Mouse (Mus musculus) forebrain, embryonic 10.5 days (tissue): ENCODE measurements at regions not wholly inside any gene's neighbourhood (a gene's known extent, or its start where the extent isn't known, plus 50 kb on each side); places are given as distances from the start of the nearest gene placed in this dataset.

ENCODE experiments used
- DNase-seq: peaks from one replicate; pipeline ENCODE4 v3.0.0-alpha.2; 2017; ENCODE audit warnings: low spot score; ENCODE audit errors: extremely low spot score
- H3K27ac ChIP-seq: fragments of 300-500 bp; sonication (generic); 2 replicates; pipeline ENCODE4 v1.5.1; 2016; ENCODE audit warnings: mild to moderate bottlenecking
- H3K27me3 ChIP-seq: fragments of 300-500 bp; sonication (generic); 2 replicates; pipeline ENCODE4 v1.6.1; 2016; ENCODE audit warnings: mild to moderate bottlenecking; ENCODE audit not compliant: poor library complexity, severe bottlenecking
- H3K36me3 ChIP-seq: fragments of 300-500 bp; sonication (generic); replicated peaks from 2 replicates; pipeline ENCODE4 v1.6.1; 2016; ENCODE audit warnings: mild to moderate bottlenecking, moderate library complexity
- H3K4me1 ChIP-seq: fragments of 300-500 bp; sonication (generic); 2 replicates; pipeline ENCODE4 v1.6.1; 2016
- H3K4me3 ChIP-seq: fragments of 300-500 bp; sonication (generic); 2 replicates; pipeline ENCODE4 v1.5.1; 2016; ENCODE audit warnings: mild to moderate bottlenecking, moderate library complexity
- H3K9me3 ChIP-seq: fragments of 300-500 bp; sonication (generic); 2 replicates; pipeline ENCODE4 v1.6.1; 2016; ENCODE audit warnings: mild to moderate bottlenecking, moderate library complexity
- WGBS: fragments of 180-500 bp; shearing (Covaris S2); methylation state at CpG from one replicate; pipeline ENCODE4 v1.1.7; 2016; 5-methylcytosine and 5-hydroxymethylcytosine counted together

GRCm38 (mm10) chr8:18536059-18536458 lies 442.0 kb downstream of the Defb40 start:
- no peaks in the 10 kb centered on the region for H3K4me1 ChIP-seq
- H3K36me3 ChIP-seq = no peaks in the 10 kb centered on the region
- no peak overlapping the region for H3K4me3 ChIP-seq
- H3K9me3 ChIP-seq = no peaks in the 10 kb centered on the region
- DNase-seq = no peak
- WGBS = 73% methylated on average over 2 of the region's 2 CpGs
- H3K27me3 ChIP-seq = no peaks in the 10 kb centered on the region
- H3K27ac ChIP-seq = no peak overlapping the region

DNA sequence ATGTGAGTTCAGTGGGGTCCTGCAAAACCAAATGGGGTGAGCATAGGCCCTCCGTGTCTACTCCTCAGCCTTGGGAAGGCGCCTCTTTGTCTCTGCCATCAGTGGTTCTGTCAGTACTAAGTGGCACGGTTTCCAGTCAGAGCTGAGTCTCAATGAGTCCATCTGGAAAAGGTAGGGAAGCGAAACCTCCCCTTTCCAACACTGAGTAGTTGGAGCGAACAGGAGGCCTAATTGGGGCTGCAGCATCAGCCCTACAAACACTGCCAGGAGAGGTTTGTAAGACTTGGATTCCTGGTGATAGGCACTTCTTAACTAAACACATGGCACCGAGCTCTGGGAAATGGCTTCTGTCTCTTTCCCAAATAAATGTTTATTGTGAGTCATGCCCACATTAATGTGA lies 449.9 kb downstream of the Defb40 start:
- H3K27ac ChIP-seq = no peak overlapping the region
- no peaks in the 10 kb centered on the region for H3K4me1 ChIP-seq
- no peak for DNase-seq
- H3K4me3 ChIP-seq = no peak overlapping the region
- no peaks in the 10 kb centered on the region for H3K9me3 ChIP-seq
- WGBS = 89% methylated on average over 6 of the region's 6 CpGs
- no peaks in the 10 kb centered on the region for H3K27me3 ChIP-seq
- H3K36me3 ChIP-seq = no peaks in the 10 kb centered on the region

DNA sequence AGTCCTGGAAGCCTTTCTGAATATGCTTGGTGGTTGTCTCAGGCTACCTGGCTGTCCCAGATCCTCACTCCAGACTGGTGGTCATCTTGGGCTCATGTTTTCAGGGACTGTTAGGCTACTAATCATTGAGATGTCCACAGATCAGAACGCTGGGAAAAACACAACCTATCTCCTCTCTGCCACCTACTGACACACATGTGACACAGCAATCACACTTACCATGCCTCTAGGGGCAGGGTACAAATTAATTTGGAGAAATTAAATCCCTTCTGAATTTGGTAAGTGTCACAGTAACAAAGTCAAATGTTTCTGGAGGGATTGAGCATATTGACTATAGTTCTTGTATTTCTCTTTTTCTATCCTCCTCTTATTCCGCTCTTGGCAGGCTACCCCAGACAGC lies 465.6 kb downstream of the Defb40 start:
- WGBS = 65% methylated on average over 2 of the region's 2 CpGs

GRCm38 (mm10) chr8:18506158-18507022 lies 471.7 kb downstream of the Defb40 start:
- no peaks in the 10 kb centered on the region for H3K27me3 ChIP-seq
- 91% methylated on average over 13 of the region's 13 CpGs for WGBS
- H3K4me3 ChIP-seq = no peak overlapping the region
- no peak overlapping the region for H3K27ac ChIP-seq
- H3K9me3 ChIP-seq = no peaks in the 10 kb centered on the region
- no peak for DNase-seq
- no peaks in the 10 kb centered on the region for H3K4me1 ChIP-seq
- no peaks in the 10 kb centered on the region for H3K36me3 ChIP-seq

More for the DNA sequence above, 465.6 kb downstream of the Defb40 start:
- Histone ChIP-seq H3K9me3 (no peaks in the 10 kb centered on the region), H3K4me1 (no peaks in the 10 kb centered on the region), H3K36me3 (no peaks in the 10 kb centered on the region), H3K27ac (no peak overlapping the region), H3K27me3 (no peaks in the 10 kb centered on the region), H3K4me3 (no peak overlapping the region)
- no peak for DNase-seq

DNA sequence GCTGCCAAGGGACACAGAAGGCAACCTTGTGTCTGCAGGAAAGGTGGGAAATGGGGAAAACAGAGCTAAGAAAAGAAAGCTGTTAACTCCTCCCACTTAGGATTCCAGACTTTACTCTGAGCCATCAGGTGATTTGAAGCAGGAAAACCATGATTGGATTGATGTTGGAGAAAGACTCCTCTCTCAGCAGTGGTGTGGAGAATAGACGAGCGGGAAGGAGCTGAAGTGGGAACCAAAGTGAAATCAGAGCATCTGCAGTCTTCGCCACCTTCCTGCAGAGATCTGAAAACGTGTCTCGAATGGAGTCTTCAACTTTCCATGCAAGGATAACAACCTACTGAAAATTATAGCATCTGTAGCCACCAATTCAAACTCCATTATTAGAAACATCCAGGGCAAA lies 487.4 kb downstream of the Defb40 start:
- no peak for DNase-seq
- WGBS = 91% methylated on average over 5 of the region's 5 CpGs
- H3K27me3 ChIP-seq = no peaks in the 10 kb centered on the region
- H3K4me1 ChIP-seq = no peaks in the 10 kb centered on the region
- H3K27ac ChIP-seq = no peak overlapping the region
- no peak overlapping the region for H3K4me3 ChIP-seq
- no peaks in the 10 kb centered on the region for H3K36me3 ChIP-seq
- no peaks in the 10 kb centered on the region for H3K9me3 ChIP-seq

DNA sequence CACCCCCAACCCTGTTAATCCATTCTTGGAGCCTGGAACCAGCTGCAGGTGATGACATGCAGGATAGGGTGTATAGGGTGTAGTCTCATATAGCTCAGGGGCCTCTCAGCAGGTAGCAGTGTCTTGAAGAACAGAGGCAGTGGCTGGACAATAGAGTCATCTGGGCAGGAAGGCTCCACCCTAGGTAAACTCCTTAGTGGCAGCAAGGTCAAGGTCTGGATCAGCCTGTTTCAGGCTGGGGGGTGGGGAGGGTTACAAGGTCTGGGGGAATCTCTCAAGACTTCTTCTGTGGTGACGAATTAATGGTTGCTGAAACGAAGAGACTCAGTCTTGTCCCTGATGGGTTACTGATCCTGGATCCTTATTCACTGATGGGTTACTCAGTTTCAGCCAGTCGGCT lies 498.0 kb downstream of the Defb40 start:
- Histone ChIP-seq H3K27me3 (no peaks in the 10 kb centered on the region), H3K9me3 (no peaks in the 10 kb centered on the region), H3K36me3 (no peaks in the 10 kb centered on the region), H3K27ac (no peak overlapping the region), H3K4me3 (no peak overlapping the region), H3K4me1 (no peaks in the 10 kb centered on the region)
- DNase-seq = no peak
- WGBS = 89% methylated on average over 3 of the region's 3 CpGs

DNA sequence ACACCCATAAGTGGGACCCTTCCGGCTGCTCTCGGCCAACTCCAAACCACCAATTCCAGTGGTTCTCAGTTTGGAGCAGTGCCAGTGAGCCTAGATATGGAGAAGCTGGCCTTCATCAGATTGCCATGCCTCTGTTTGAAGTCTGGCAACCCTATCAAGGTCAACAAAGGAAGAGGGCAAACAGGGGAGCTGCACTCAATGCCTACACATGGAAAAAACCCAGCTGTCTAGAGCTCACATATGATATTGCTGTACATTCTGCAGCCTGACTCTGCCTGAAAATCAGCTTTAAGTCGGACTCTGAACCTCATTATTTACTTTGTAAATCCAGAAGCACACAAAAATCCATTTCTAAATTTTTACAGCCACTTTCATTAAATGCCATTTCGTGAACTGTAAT lies 499.9 kb downstream of the Defb40 start:
- Histone ChIP-seq H3K4me3 (no peak overlapping the region), H3K4me1 (no peaks in the 10 kb centered on the region), H3K27ac (no peak overlapping the region), H3K36me3 (no peaks in the 10 kb centered on the region), H3K9me3 (no peaks in the 10 kb centered on the region), H3K27me3 (no peaks in the 10 kb centered on the region)
- no peak for DNase-seq
- 91% methylated on average over 4 of the region's 4 CpGs for WGBS

DNA sequence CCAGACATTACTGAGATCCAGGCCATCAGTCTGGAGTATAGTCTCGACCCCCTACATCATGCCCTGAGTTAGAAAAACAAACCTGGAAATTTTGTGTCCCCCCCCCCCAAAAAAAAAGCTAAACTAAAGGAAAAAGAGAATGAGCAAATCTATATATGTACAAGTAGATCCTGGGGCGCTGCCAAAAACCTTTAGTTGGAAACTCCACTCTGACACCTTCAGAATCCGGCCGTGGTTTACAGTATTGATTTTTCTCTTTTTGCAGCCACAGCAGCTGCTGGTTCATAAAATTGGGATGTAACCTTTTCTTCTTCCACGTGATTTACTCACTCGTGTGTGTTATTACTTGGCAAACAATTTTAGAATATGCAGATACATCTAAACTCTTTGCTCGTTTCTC lies 510.5 kb downstream of the Defb40 start:
- Histone ChIP-seq H3K27me3 (no peaks in the 10 kb centered on the region), H3K4me3 (no peak overlapping the region), H3K36me3 (no peaks in the 10 kb centered on the region), H3K4me1 (no peaks in the 10 kb centered on the region), H3K27ac (no peak overlapping the region), H3K9me3 (no peaks in the 10 kb centered on the region)
- DNase-seq = no peak
- 86% methylated on average over 7 of the region's 7 CpGs for WGBS

DNA sequence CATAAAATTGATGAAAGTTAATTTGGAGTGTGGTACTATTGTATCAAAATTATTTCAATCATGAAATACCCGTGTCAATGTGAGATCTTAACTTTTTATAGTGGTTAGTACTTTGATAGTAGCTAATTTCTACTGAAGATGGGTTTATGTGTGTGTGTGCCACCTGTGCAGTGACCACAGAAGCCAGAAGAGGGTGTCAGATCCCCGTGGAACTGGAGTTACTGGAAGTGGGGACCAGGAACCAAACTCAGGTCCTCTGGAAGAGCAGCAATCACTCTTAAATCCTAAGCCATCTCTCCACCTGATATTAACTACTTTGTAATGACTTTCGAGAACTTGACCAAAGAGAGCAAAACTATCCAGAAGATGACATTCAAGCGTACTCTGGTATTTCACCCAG lies 517.4 kb downstream of the Defb40 start:
- H3K4me1 ChIP-seq = no peaks in the 10 kb centered on the region
- H3K27me3 ChIP-seq = no peaks in the 10 kb centered on the region
- H3K27ac ChIP-seq = no peak overlapping the region
- WGBS = 86% methylated on average over 4 of the region's 4 CpGs
- no peaks in the 10 kb centered on the region for H3K36me3 ChIP-seq
- no peak overlapping the region for H3K4me3 ChIP-seq
- DNase-seq = no peak
- H3K9me3 ChIP-seq = no peaks in the 10 kb centered on the region

DNA sequence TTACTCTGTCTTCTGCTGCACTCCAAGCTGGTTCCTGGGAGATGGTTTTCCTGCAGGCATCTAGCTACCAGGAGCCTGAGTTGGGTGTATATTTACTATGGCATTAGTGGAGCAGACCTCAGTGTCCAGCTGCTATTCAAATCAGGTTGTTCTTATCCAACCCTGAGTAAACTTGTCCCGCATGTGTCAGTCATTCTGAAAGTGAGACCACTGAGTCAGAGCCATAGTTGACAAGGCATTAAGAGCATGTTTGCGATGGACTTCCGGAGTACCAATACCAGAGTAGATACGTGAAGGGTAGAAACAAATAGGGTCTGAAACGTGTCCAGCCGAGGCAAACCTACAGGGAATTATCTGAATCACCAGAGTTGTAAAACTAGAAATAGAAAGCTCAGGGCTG lies 520.6 kb downstream of the Defb40 start:
- Histone ChIP-seq H3K4me3 (no peak overlapping the region), H3K36me3 (no peaks in the 10 kb centered on the region), H3K27ac (no peak overlapping the region), H3K27me3 (no peaks in the 10 kb centered on the region), H3K4me1 (no peaks in the 10 kb centered on the region), H3K9me3 (no peaks in the 10 kb centered on the region)
- no peak for DNase-seq
- WGBS = 90% methylated on average over 6 of the region's 6 CpGs

DNA sequence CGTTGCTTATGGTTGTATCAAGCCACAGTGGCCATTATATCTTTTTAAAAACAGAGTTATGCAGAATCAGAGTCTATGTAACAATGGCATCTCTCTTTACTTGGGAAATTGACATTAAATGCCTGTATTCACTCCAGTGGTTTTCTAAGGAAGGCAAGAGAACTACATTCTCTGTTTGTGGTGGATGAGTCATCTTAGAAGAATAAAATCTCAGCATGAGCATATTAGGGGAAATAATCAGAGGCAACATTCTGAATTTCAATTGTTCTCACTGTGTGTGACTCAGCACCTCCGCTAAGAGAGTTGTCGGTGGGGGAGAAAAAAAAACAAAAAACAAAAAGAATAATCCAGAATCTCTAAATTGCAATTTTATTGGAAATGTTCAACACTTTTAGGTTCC lies 529.0 kb downstream of the Defb40 start:
- H3K36me3 ChIP-seq = no peaks in the 10 kb centered on the region
- 91% methylated on average over 3 of the region's 3 CpGs for WGBS
- DNase-seq = no peak
- no peaks in the 10 kb centered on the region for H3K27me3 ChIP-seq
- H3K4me1 ChIP-seq = no peaks in the 10 kb centered on the region
- no peaks in the 10 kb centered on the region for H3K9me3 ChIP-seq
- no peak overlapping the region for H3K4me3 ChIP-seq
- H3K27ac ChIP-seq = no peak overlapping the region

GRCm38 (mm10) chr8:18442212-18442611 lies 535.8 kb downstream of the Defb40 start:
- Histone ChIP-seq H3K4me3 (no peak overlapping the region), H3K36me3 (no peaks in the 10 kb centered on the region), H3K27me3 (no peaks in the 10 kb centered on the region), H3K27ac (no peak overlapping the region), H3K4me1 (no peaks in the 10 kb centered on the region), H3K9me3 (no peaks in the 10 kb centered on the region)
- 72% methylated on average over 3 of the region's 3 CpGs for WGBS
- DNase-seq = no peak

DNA sequence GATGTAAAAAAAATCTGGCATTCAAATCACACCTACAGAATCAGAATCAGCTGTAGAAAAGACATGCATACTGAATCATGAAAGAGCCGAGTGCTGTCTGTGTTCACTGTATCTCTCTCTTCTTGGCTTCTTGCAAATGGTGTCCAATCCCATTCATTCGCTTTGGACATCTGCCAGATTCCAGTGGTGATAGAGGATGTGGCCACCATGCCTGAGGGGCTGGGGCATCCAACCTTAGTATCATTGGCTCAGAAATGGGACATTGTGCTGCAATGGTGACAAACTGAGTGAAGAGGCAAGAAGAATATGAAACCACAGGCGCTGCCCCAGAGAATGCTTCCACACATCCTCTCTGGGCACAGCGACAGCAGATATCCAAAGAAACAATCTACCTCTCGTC lies 555.2 kb downstream of the Defb40 start:
- H3K4me1 ChIP-seq = no peaks in the 10 kb centered on the region
- DNase-seq = no peak
- 83% methylated on average over 5 of the region's 5 CpGs for WGBS
- no peak overlapping the region for H3K27ac ChIP-seq
- H3K36me3 ChIP-seq = no peaks in the 10 kb centered on the region
- H3K4me3 ChIP-seq = no peak overlapping the region
- no peaks in the 10 kb centered on the region for H3K27me3 ChIP-seq
- 0 out of 2 replicates have a peak, but pooled peaks cover 3% of the 10 kb centered on the region for H3K9me3 ChIP-seq

DNA sequence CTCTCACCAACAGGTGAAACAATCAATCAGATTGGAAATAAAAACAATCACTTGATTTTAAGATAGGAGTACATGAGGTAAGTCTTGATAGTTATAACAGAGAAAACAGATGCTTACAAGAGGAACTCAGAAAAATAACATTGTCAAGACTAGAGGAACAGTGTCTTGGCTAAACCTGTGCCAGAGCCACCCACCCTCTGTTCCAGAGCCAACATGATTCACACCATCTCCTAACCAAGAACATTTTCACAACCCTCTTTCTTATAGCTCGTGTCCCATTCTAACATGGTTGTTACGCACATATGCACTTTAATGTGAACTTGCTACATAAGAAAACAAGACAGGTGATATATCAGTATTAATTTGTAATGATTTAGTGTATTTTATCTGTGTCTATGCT lies 565.6 kb downstream of the Defb40 start:
- Histone ChIP-seq H3K27me3 (no peaks in the 10 kb centered on the region), H3K27ac (no peak overlapping the region), H3K36me3 (no peaks in the 10 kb centered on the region), H3K4me3 (no peak overlapping the region), H3K4me1 (no peaks in the 10 kb centered on the region), H3K9me3 (no peaks in the 10 kb centered on the region)
- 92% methylated on average over 2 of the region's 2 CpGs for WGBS
- DNase-seq = no peak
